Mouse (Mus musculus) CH12.LX (cell line): ENCODE data around the gene Tes3-ps. TPM values are rescaled to one million over a fixed set of nuclear protein-coding genes. Genes with fewer than 3 reads are reported as not detected.
A peak's percentile ranks its signal among the peaks of the same experiment; 100 is the strongest.

ENCODE experiments used
- DNase-seq: peaks from one replicate; pipeline ENCODE4 v3.0.0-alpha.2; 2013; ENCODE audit errors: extremely low read depth
- H3K27ac ChIP-seq: 2 replicates; pipeline ENCODE4 v1.5.1; 2012; ENCODE audit warnings: low read depth, mild to moderate bottlenecking, control low read depth, moderate library complexity; ENCODE audit not compliant: insufficient read depth
- H3K27me3 ChIP-seq: replicated peaks from 2 replicates; pipeline ENCODE3; 2012; ENCODE audit warnings: inconsistent platforms
- H3K36me3 ChIP-seq, 2 experiments: replicated peaks in 1 of 2; 2 replicates each; pipeline versions ENCODE3 to v1.6.1; 2012; ENCODE audit warnings: inconsistent platforms in 1 of 2, low read length in 1 of 2, mild to moderate bottlenecking in 1 of 2, mixed read lengths in 1 of 2, moderate library complexity in 1 of 2; ENCODE audit not compliant: control insufficient read depth in 1 of 2, insufficient read depth in 1 of 2
- H3K4me1 ChIP-seq, 2 experiments: 2 replicates each; pipeline ENCODE4 v1.6.1; 2012; ENCODE audit warnings: inconsistent platforms in 1 of 2, moderate library complexity in 1 of 2; ENCODE audit not compliant: insufficient read depth in 2 of 2, control insufficient read depth in 1 of 2
- H3K4me2 ChIP-seq: 2 replicates; pipeline ENCODE4 v1.6.1; 2012; ENCODE audit warnings: low read depth, mild to moderate bottlenecking, control low read depth; ENCODE audit not compliant: poor library complexity, insufficient read depth, severe bottlenecking
- H3K4me3 ChIP-seq, 3 experiments: fragments of 150-350 bp in 1 of 3; sonication (generic) in 1 of 3; replicated peaks in 1 of 3; 2 replicates each; pipeline versions ENCODE3 to v1.5.1; 2011 to 2012; ENCODE audit warnings: low read depth in 2 of 3, low read length in 2 of 3, mild to moderate bottlenecking in 2 of 3, moderate library complexity in 2 of 3, control low read depth in 1 of 3, improper control_type of control experiment in 1 of 3, inconsistent platforms in 1 of 3, mixed read lengths in 1 of 3; ENCODE audit not compliant: poor library complexity in 1 of 3
- H3K79me2 ChIP-seq: replicated peaks from 2 replicates; pipeline ENCODE4 v1.6.1; 2012; ENCODE audit warnings: mild to moderate bottlenecking, moderate library complexity; ENCODE audit not compliant: control insufficient read depth, poor library complexity, insufficient read depth, severe bottlenecking; ENCODE audit errors: extremely low read depth
- H3K9ac ChIP-seq: 2 replicates; pipeline ENCODE4 v1.6.1; 2012; ENCODE audit warnings: low read depth, mild to moderate bottlenecking, control low read depth, moderate library complexity; ENCODE audit not compliant: insufficient read depth
- H3K9me3 ChIP-seq: replicated peaks from 2 replicates; pipeline ENCODE3; 2012; ENCODE audit warnings: low read length, inconsistent platforms, mixed read lengths
- CHD2 ChIP-seq: IDR thresholded peaks from 2 replicates; pipeline ENCODE4 v1.6.1; 2011; ENCODE audit warnings: low read length, improper control_type of control experiment
- E2F4 ChIP-seq: IDR thresholded peaks from 2 replicates; pipeline ENCODE4 v1.6.1; 2011; ENCODE audit warnings: low read depth, low read length, improper control_type of control experiment; ENCODE audit not compliant: insufficient replicate concordance
- EP300 ChIP-seq: IDR thresholded peaks from 2 replicates; pipeline ENCODE4 v1.6.1; 2011; ENCODE audit warnings: low read length, improper control_type of control experiment
- ETS1 ChIP-seq: conservative IDR thresholded peaks from 2 replicates; pipeline ENCODE4 v1.6.1; 2012; ENCODE audit warnings: low read depth, mild to moderate bottlenecking, inconsistent platforms, low read length, improper control_type of control experiment, moderate library complexity
- GABPA ChIP-seq: IDR thresholded peaks from 2 replicates; pipeline ENCODE4 v1.6.1; 2012; ENCODE audit warnings: low read depth, low read length, improper control_type of control experiment, inconsistent platforms; ENCODE audit not compliant: insufficient replicate concordance
- HCFC1 ChIP-seq: IDR thresholded peaks from 2 replicates; pipeline ENCODE4 v1.6.1; 2012; ENCODE audit warnings: low read depth, mild to moderate bottlenecking, inconsistent platforms, low read length, improper control_type of control experiment
- MEF2A ChIP-seq: IDR thresholded peaks from 2 replicates; pipeline ENCODE4 v1.6.1; 2014; ENCODE audit warnings: low read depth, mild to moderate bottlenecking, inconsistent platforms, low read length, improper control_type of control experiment, borderline replicate concordance
- NELFE ChIP-seq: IDR thresholded peaks from 2 replicates; pipeline ENCODE4 v1.6.1; 2011; ENCODE audit warnings: low read depth, low read length, improper control_type of control experiment
- POLR2AphosphoS2 ChIP-seq: IDR thresholded peaks from 2 replicates; pipeline ENCODE4 v1.6.1; 2011; ENCODE audit warnings: low read depth, low read length, improper control_type of control experiment
- RAD21 ChIP-seq: IDR thresholded peaks from 2 replicates; pipeline ENCODE4 v1.6.1; 2011; ENCODE audit warnings: low read depth, mild to moderate bottlenecking, low read length, improper control_type of control experiment, moderate library complexity
- SIN3A ChIP-seq: IDR thresholded peaks from 2 replicates; pipeline ENCODE4 v1.6.1; 2012; ENCODE audit warnings: low read length, improper control_type of control experiment, inconsistent platforms
- SMC3 ChIP-seq: IDR thresholded peaks from 2 replicates; pipeline ENCODE4 v1.6.1; 2011; ENCODE audit warnings: low read depth, low read length, improper control_type of control experiment
- TBP ChIP-seq: conservative IDR thresholded peaks from 2 replicates; pipeline ENCODE4 v1.6.1; 2011; ENCODE audit warnings: low read depth, low read length, improper control_type of control experiment
- UBTF ChIP-seq: IDR thresholded peaks from 2 replicates; pipeline ENCODE4 v1.6.1; 2012; ENCODE audit warnings: low read depth, mild to moderate bottlenecking, inconsistent platforms, low read length, improper control_type of control experiment, moderate library complexity
- ZC3H11A ChIP-seq: IDR thresholded peaks from 2 replicates; pipeline ENCODE4 v1.6.1; 2012; ENCODE audit warnings: low read depth, mild to moderate bottlenecking, inconsistent platforms, low read length, improper control_type of control experiment
- dilution Hi-C: fragments of 300-500 bp; cut with MboI; formaldehyde crosslinking; loops from 2 replicates; pipeline ENCODE4 v1.14.3; 2020; ENCODE audit warnings: low sequenced_read_pairs; ENCODE audit not compliant: extremely low pct_unique_long_range_greater_than_20kb, extremely low pct_ligation_motif_present
- in situ Hi-C: fragments of 300-500 bp; cut with MboI; formaldehyde crosslinking; loops from 3 replicates; pipeline ENCODE4 v1.14.3; 2019; ENCODE audit warnings: low sequenced_read_pairs, low pct_ligation_motif_present, low pct_unique_long_range_greater_than_20kb, mixed read lengths
- polyA plus RNA-seq: library from polyadenylated mRNA; unstranded; fragments of >175 nt; gene quantifications from 2 replicates; pipeline ENCODE4 v1.2.1, GENCODE M21; 2012; ENCODE audit warnings: low read depth; ENCODE audit not compliant: insufficient read length
- total RNA-seq, 2 experiments: library from RNA; depleted of rRNA; stranded (reverse); fragments of 300-350 nt in 1 of 2; fragments of >200 nt in 1 of 2; gene quantifications; 2 replicates each; pipeline ENCODE4 v1.2.3; 2012 to 2014

The Tes3-ps gene
- total and polyA plus RNA-seq, 3 experiments = 0.25 to 2.3 (median 1.6) TPM

- DNase-seq = no peak
- in situ Hi-C loops = no loop called here
- no peak overlapping the region for H3K27ac ChIP-seq
- TF ChIP-seq SIN3A (no peak), ZC3H11A (no peak), ETS1 (no peak)
- dilution Hi-C loops = no loop called here
- no peak overlapping the region for H3K4me2 ChIP-seq
- H3K9me3 ChIP-seq = no peaks in the 10 kb centered on the region
- H3K4me1 ChIP-seq = no peaks in the 10 kb centered on the region
- H3K9ac ChIP-seq = no peak overlapping the region
- H3K4me3 ChIP-seq = no peak overlapping the region
- no peaks in the 10 kb centered on the region for H3K79me2 ChIP-seq
- no peaks in the 10 kb centered on the region for H3K27me3 ChIP-seq
- no peaks in the 10 kb centered on the region for H3K36me3 ChIP-seq
These were observed 7.7 kb upstream of the Tes3-ps start for GRCm38 (mm10) chr13:49485388-49485787.

GRCm38 (mm10) chr13:49504510-49504909 is 11.4 kb downstream of the Tes3-ps start, which contains the start of gene Ecm2:
Ecm2 (plus strand) TSS chr13:49504810.
- Histone ChIP-seq H3K4me3 (no peak within 1 kb of the TSS), H3K4me2 (peak within 1 kb of the TSS; percentile 61), H3K27ac (no peak within 1 kb of the TSS), H3K36me3 (no peaks in the 10 kb centered on the region), H3K27me3 (no peaks in the 10 kb centered on the region), H3K4me1 (no peaks in the 10 kb centered on the region), H3K9ac (no peak within 1 kb of the TSS), H3K79me2 (no peaks in the 10 kb centered on the region), H3K9me3 (no peaks in the 10 kb centered on the region)
- TF ChIP-seq RAD21 (no peak), NELFE (no peak), MEF2A (no peak), TBP (no peak)
- DNase-seq = no peak
- dilution Hi-C loops (no loop called here), in situ Hi-C loops (no loop called here)

GRCm38 (mm10) chr13:49505776-49506175 is 12.7 kb downstream of the Tes3-ps start:
- Histone ChIP-seq H3K9ac (no peak overlapping the region), H3K27ac (no peak overlapping the region), H3K79me2 (no peaks in the 10 kb centered on the region), H3K27me3 (no peaks in the 10 kb centered on the region), H3K4me3 (no peak overlapping the region), H3K9me3 (no peaks in the 10 kb centered on the region), H3K4me2 (no peak overlapping the region), H3K4me1 (no peaks in the 10 kb centered on the region), H3K36me3 (no peaks in the 10 kb centered on the region)
- dilution Hi-C loops = no loop called here
- TF ChIP-seq ETS1 (no peak), RAD21 (no peak), GABPA (no peak), SMC3 (no peak), POLR2AphosphoS2 (no peak), MEF2A (no peak), HCFC1 (no peak), CHD2 (no peak), EP300 (no peak), UBTF (no peak), E2F4 (no peak)
- DNase-seq = no peak
- in situ Hi-C loops = no loop called here
